In genomic region chr11:96374810-96375209, GRCm38 (mm10) we compare ENCODE assay signal across 26 mouse cellular contexts. TPM values are rescaled to one million over a fixed set of nuclear protein-coding genes. Genes with fewer than 3 reads are reported as not detected.
DNase-seq lines count a peak whose midpoint lies in the region; ATAC-seq lines count a peak whose summit lies in the region.
"Had no signal": no experiment of that assay in that cellular context is flagged by ENCODE, and none has a peak within 500 bp of the region (broad histone marks: within the 10 kb centered on the region; RNA-seq: fewer than 3 reads in every experiment).

No protein-coding gene starts in this region.

- no peaks in the 10 kb centered on the region for H3K36me3 ChIP-seq in forebrain, embryonic 11.5 days (ENCODE audit: control insufficient read depth, insufficient read depth, low read length)
- no peaks in the 10 kb centered on the region for H3K36me3 ChIP-seq in forebrain, embryonic 15.5 days
- no peaks in the 10 kb centered on the region for H3K36me3 ChIP-seq in midbrain, embryonic 11.5 days (ENCODE audit: control insufficient read depth, insufficient read depth, low read length)
- H3K36me3 ChIP-seq in midbrain, embryonic 14.5 days (ENCODE audit: control insufficient read depth, insufficient read depth, low read length), result no peaks in the 10 kb centered on the region
- H3K36me3 ChIP-seq: embryonic facial prominence, embryonic 10.5 days; embryonic facial prominence, embryonic 12.5 days; forebrain, embryonic 12.5 days; G1E had no signal

- H3K27ac ChIP-seq in forebrain, embryonic 11.5 days (ENCODE audit: low read depth, low read length), result no peak overlapping the region
- no peak overlapping the region for H3K27ac ChIP-seq in forebrain, embryonic 15.5 days (replicated peaks)
- H3K27ac ChIP-seq in midbrain, embryonic 11.5 days (ENCODE audit: low read depth, low read length), result no peak overlapping the region
- H3K27ac ChIP-seq in midbrain, embryonic 14.5 days (replicated peaks; ENCODE audit: low read depth, low read length), result no peak overlapping the region
- H3K27ac ChIP-seq: embryonic facial prominence, embryonic 10.5 days; embryonic facial prominence, embryonic 12.5 days; forebrain, embryonic 12.5 days had no signal

- no peak overlapping the region for H3K9ac ChIP-seq in forebrain, embryonic 11.5 days (ENCODE audit: low read length)
- no peak overlapping the region for H3K9ac ChIP-seq in forebrain, embryonic 15.5 days (replicated peaks)
- H3K9ac ChIP-seq in midbrain, embryonic 11.5 days (ENCODE audit: low read length), result no peak overlapping the region
- H3K9ac ChIP-seq in midbrain, embryonic 14.5 days (replicated peaks; ENCODE audit: low read length), result no peak overlapping the region
- H3K9ac ChIP-seq: embryonic facial prominence, embryonic 12.5 days; forebrain, embryonic 12.5 days; forebrain, postnatal 0 days had no signal

- peaks cover 70% of the 10 kb centered on the region for H3K27me3 ChIP-seq in forebrain, embryonic 11.5 days (ENCODE audit: control insufficient read depth, insufficient read depth, low read length)
- H3K27me3 ChIP-seq in forebrain, embryonic 15.5 days, result peaks cover 86% of the 10 kb centered on the region
- peaks cover 73% of the 10 kb centered on the region for H3K27me3 ChIP-seq in midbrain, embryonic 11.5 days (ENCODE audit: control insufficient read depth, insufficient read depth, low read length)
- peaks cover 72% of the 10 kb centered on the region for H3K27me3 ChIP-seq in midbrain, embryonic 14.5 days (ENCODE audit: control insufficient read depth, insufficient read depth, low read length)
- H3K27me3 ChIP-seq: Patski had no signal

- 2% methylated on average over 7 of the region's 7 CpGs for WGBS in forebrain, embryonic 11.5 days
- 4% methylated on average over 7 of the region's 7 CpGs for WGBS in forebrain, embryonic 15.5 days
- WGBS in midbrain, embryonic 11.5 days, result under 1% methylated on average over 7 of the region's 7 CpGs
- 2% methylated on average over 7 of the region's 7 CpGs for WGBS in midbrain, embryonic 14.5 days

- H3K4me1 ChIP-seq in forebrain, embryonic 11.5 days (replicated peaks; ENCODE audit: control insufficient read depth, insufficient read depth, low read length), result no peaks in the 10 kb centered on the region
- no peaks in the 10 kb centered on the region for H3K4me1 ChIP-seq in forebrain, embryonic 15.5 days
- H3K4me1 ChIP-seq in midbrain, embryonic 11.5 days (ENCODE audit: control insufficient read depth, insufficient read depth, low read length), result no peaks in the 10 kb centered on the region
- no peaks in the 10 kb centered on the region for H3K4me1 ChIP-seq in midbrain, embryonic 14.5 days (ENCODE audit: control insufficient read depth, insufficient read depth, low read length)
- H3K4me1 ChIP-seq: embryonic facial prominence, embryonic 12.5 days; forebrain, embryonic 12.5 days had no signal

- ATAC-seq in forebrain, embryonic 11.5 days (replicated peaks; ENCODE audit: low FRiP score), result no peak
- no peak for ATAC-seq in forebrain, embryonic 15.5 days (replicated peaks)
- ATAC-seq in midbrain, embryonic 11.5 days (ENCODE audit: low FRiP score), result no peak
- ATAC-seq in midbrain, embryonic 14.5 days (ENCODE audit: low FRiP score, low TSS enrichment), result no peak
- ATAC-seq: activated CD4-positive, CD25-positive, alpha-beta regulatory T cell, adult 4 months; CD4-positive, CD25-positive, alpha-beta regulatory T cell, adult 4 months; forebrain, embryonic 14.5 days; forebrain, postnatal 0 days; Patski had no signal

- H3K4me2 ChIP-seq in forebrain, embryonic 11.5 days (ENCODE audit: low read depth, low read length, severe bottlenecking), result no peak overlapping the region
- no peak overlapping the region for H3K4me2 ChIP-seq in forebrain, embryonic 15.5 days (replicated peaks)
- H3K4me2 ChIP-seq in midbrain, embryonic 11.5 days, result no peak overlapping the region
- no peak overlapping the region for H3K4me2 ChIP-seq in midbrain, embryonic 14.5 days (ENCODE audit: low read length)
- H3K4me2 ChIP-seq: embryonic facial prominence, embryonic 12.5 days; forebrain, embryonic 12.5 days had no signal

- H3K9me3 ChIP-seq in forebrain, embryonic 11.5 days (ENCODE audit: control insufficient read depth, low read length), result no peaks in the 10 kb centered on the region
- H3K9me3 ChIP-seq in forebrain, embryonic 15.5 days, result no peaks in the 10 kb centered on the region
- H3K9me3 ChIP-seq in midbrain, embryonic 11.5 days (ENCODE audit: control insufficient read depth, low read length), result no peaks in the 10 kb centered on the region
- no peaks in the 10 kb centered on the region for H3K9me3 ChIP-seq in midbrain, embryonic 14.5 days (ENCODE audit: control insufficient read depth, low read length)
- H3K9me3 ChIP-seq: embryonic facial prominence, embryonic 10.5 days; embryonic facial prominence, embryonic 12.5 days; forebrain, embryonic 12.5 days; G1E had no signal

- no peak overlapping the region for H3K4me3 ChIP-seq in forebrain, embryonic 11.5 days (ENCODE audit: low read depth, low read length)
- H3K4me3 ChIP-seq in forebrain, embryonic 15.5 days, result no peak overlapping the region
- no peak overlapping the region for H3K4me3 ChIP-seq in midbrain, embryonic 11.5 days (ENCODE audit: low read depth, low read length)
- no peak overlapping the region for H3K4me3 ChIP-seq in midbrain, embryonic 14.5 days (replicated peaks; ENCODE audit: low read depth, low read length)
- H3K4me3 ChIP-seq: embryonic facial prominence, embryonic 10.5 days; embryonic facial prominence, embryonic 12.5 days; forebrain, embryonic 12.5 days had no signal

- peak; percentile 39 for DNase-seq in forebrain, embryonic 11.5 days (ENCODE audit: low spot score)
- DNase-seq in midbrain, embryonic 11.5 days (ENCODE audit: low spot score, missing footprints), result peak; percentile 90
- DNase-seq in midbrain, embryonic 14.5 days, result no peak
- peak; percentile 80 for DNase-seq in R1 (ENCODE audit: low read depth, low spot score)
- no peak for DNase-seq in right cerebral cortex, adult 2 months (ENCODE audit: low spot score in 2 of 2)
- DNase-seq in urinary bladder, postnatal 36 days (ENCODE audit: low spot score in 2 of 2), result no peak
- DNase-seq: adrenal gland, adult 8-10 months; adrenal gland, postnatal 14 days; adrenal gland, postnatal 36 days; B cell, adult 2 months; cerebellum, adult 11-12 months; cerebellum, adult 2 months; cerebellum, adult 9-10 months; cerebellum, postnatal 10 days; cerebellum, postnatal 25 days; forebrain, postnatal 0 days had no signal

RNA-seq across cellular contexts. Expression of gene Hoxb1, which starts 9.3 kb away (rescaled TPM):
- not detected in 2 replicates for polyA plus RNA-seq in forebrain, embryonic 11.5 days (2014; fragmentation: Nextera tagmentation; extraction: Ambion mirVana)
- polyA plus RNA-seq in forebrain, embryonic 15.5 days (2015; fragmentation: Nextera tagmentation; extraction: Ambion mirVana), result not detected in 2 replicates
- polyA plus RNA-seq in midbrain, embryonic 11.5 days (2014; fragmentation: Nextera tagmentation; extraction: Ambion mirVana), result not detected in 2 replicates
- not detected in 2 replicates for polyA plus RNA-seq in midbrain, embryonic 14.5 days (2014; fragmentation: Nextera tagmentation; extraction: Ambion mirVana)
- polyA plus RNA-seq: activated CD4-positive, CD25-positive, alpha-beta regulatory T cell, adult 4 months; CD4-positive, CD25-positive, alpha-beta regulatory T cell, adult 4 months; cerebellum, adult 2 months; cortical plate, adult 2 months; forebrain, embryonic 12.5 days; forebrain, embryonic 14.5 days; forebrain, postnatal 0 days; G1E; Patski had no signal

RNA-seq across cellular contexts. Expression of gene Hoxb2, which starts 24.5 kb away (rescaled TPM):
- polyA plus RNA-seq in forebrain, embryonic 11.5 days (2014; fragmentation: Nextera tagmentation; extraction: Ambion mirVana), result 0.12 TPM in 1 of 2 replicates, not detected in the other
- not detected in 2 replicates for polyA plus RNA-seq in forebrain, embryonic 15.5 days (2015; fragmentation: Nextera tagmentation; extraction: Ambion mirVana)
- not detected in 2 replicates for polyA plus RNA-seq in midbrain, embryonic 11.5 days (2014; fragmentation: Nextera tagmentation; extraction: Ambion mirVana)
- polyA plus RNA-seq in midbrain, embryonic 14.5 days (2014; fragmentation: Nextera tagmentation; extraction: Ambion mirVana), result 0.17 TPM in 1 of 2 replicates, not detected in the other
- polyA plus RNA-seq: activated CD4-positive, CD25-positive, alpha-beta regulatory T cell, adult 4 months; cortical plate, adult 2 months; forebrain, embryonic 14.5 days; forebrain, postnatal 0 days; G1E had no signal

RNA-seq across cellular contexts. Expression of gene Hoxb3, which starts 51.7 kb away (rescaled TPM):
- polyA plus RNA-seq in forebrain, embryonic 11.5 days (2014; fragmentation: Nextera tagmentation; extraction: Ambion mirVana), result not detected in 2 replicates
- not detected in 2 replicates for polyA plus RNA-seq in forebrain, embryonic 15.5 days (2015; fragmentation: Nextera tagmentation; extraction: Ambion mirVana)
- polyA plus RNA-seq in midbrain, embryonic 11.5 days (2014; fragmentation: Nextera tagmentation; extraction: Ambion mirVana), result not detected in 2 replicates
- not detected in 2 replicates for polyA plus RNA-seq in midbrain, embryonic 14.5 days (2014; fragmentation: Nextera tagmentation; extraction: Ambion mirVana)
- polyA plus RNA-seq: activated CD4-positive, CD25-positive, alpha-beta regulatory T cell, adult 4 months; cortical plate, adult 2 months; forebrain, embryonic 12.5 days; forebrain, embryonic 14.5 days; forebrain, postnatal 0 days had no signal

RNA-seq across cellular contexts. Expression of gene Hoxb4, which starts 56.7 kb away (rescaled TPM):
- polyA plus RNA-seq in forebrain, embryonic 11.5 days (2014; fragmentation: Nextera tagmentation; extraction: Ambion mirVana), result not detected in 2 replicates
- polyA plus RNA-seq in forebrain, embryonic 15.5 days (2015; fragmentation: Nextera tagmentation; extraction: Ambion mirVana), result not detected in 2 replicates
- polyA plus RNA-seq in midbrain, embryonic 11.5 days (2014; fragmentation: Nextera tagmentation; extraction: Ambion mirVana), result not detected in 2 replicates
- polyA plus RNA-seq in midbrain, embryonic 14.5 days (2014; fragmentation: Nextera tagmentation; extraction: Ambion mirVana), result not detected in 2 replicates
- polyA plus RNA-seq: cortical plate, adult 2 months; forebrain, embryonic 12.5 days; forebrain, embryonic 14.5 days; forebrain, postnatal 0 days had no signal

Comparison
In these comparisons a context has a peak if more than half of its experiments do, and no peak if none do; other contexts are left out.
1. DNase-seq: peak in forebrain, embryonic 11.5 days (single experiment), midbrain, embryonic 11.5 days (single experiment) and R1 (single experiment); none in midbrain, embryonic 14.5 days (single experiment), right cerebral cortex, adult 2 months (0 of 2) and urinary bladder, postnatal 36 days (0 of 2).